Mouse (Mus musculus) embryonic stem cell, embryonic (primary cell): ENCODE measurements at regions not wholly inside any gene's neighbourhood (a gene's known extent, or its start where the extent isn't known, plus 50 kb on each side); places are given as distances from the start of the nearest gene placed in this dataset.

Experiments used
- CTCF ChIA-PET, 4 experiments: fragments of 300-600 bp in 2 of 4; fragments of 350-600 bp in 2 of 4; sonication (Branson Sonifier 250); formaldehyde crosslinking; loops; one replicate each; lab custom pipeline; 2022; ENCODE audit warnings: inconsistent platforms in 2 of 4; lab: Charles Lee
- POLR2A ChIA-PET, 4 experiments: fragments of 300-600 bp in 2 of 4; fragments of 350-600 bp in 2 of 4; sonication (Branson Sonifier 250); formaldehyde crosslinking; loops; one replicate each; lab custom pipeline; 2022; ENCODE audit warnings: antibody characterized with exemption in 4 of 4, inconsistent platforms in 1 of 4; lab: Charles Lee

GRCm38 (mm10) chr19:60408436-60408835 is 59.7 kb downstream of the Prlhr start:
- ChIA-PET POLR2A (no interaction called here), CTCF (interaction anchor here in 1 of 4 experiments (1.5 kb wide), 1 partner anchor 9 kb away, joined by 4 read pairs; no protein-coding TSS in a partner anchor)

DNA sequence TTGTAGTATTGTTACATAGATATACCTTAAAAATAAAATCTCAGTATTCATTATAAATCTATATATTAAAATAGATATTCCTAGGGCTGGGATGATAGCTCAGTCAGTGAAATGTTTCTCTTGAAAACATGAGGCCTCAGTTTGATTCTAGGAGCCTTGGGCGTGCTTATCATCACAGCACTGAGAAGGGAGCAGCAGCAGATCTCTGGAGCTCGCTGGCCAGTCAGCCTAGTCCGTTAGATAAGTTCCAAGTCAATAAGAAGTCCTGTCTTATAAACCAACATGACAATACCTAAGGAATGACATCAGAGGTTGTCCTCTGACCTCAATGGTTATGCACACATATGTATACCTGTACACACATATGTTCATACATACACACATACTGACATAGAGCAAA is 68.7 kb downstream of the Prlhr start:
- POLR2A ChIA-PET, result no interaction called here
- CTCF ChIA-PET, result no interaction called here

DNA sequence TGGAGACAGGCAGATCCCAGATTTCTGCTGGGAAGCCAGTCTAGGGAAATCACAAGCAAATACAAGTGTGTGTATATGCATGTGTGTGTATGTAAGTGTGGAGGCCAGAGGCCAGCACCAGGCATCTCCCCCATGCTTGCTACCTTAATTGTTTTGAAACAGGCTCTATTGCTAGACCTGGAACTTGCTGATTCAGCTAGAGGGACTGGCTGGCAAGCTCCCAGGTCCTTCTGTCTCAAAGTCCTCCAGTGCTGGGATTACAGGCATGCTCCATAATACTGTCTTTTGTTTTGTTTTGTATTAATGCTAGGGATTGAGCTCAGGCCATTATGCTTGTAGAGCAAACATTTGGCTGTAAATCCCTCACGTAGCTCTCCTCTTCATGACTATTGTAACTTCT is 70.4 kb downstream of the Prlhr start:
- POLR2A ChIA-PET, result interaction anchor here in 1 of 4 experiments (0.5 kb wide), 1 partner anchor 13 kb away, joined by 6 read pairs; no protein-coding TSS in a partner anchor
- CTCF ChIA-PET, result interaction anchor here in 2 of 4 experiments (0.6 to 0.7 kb wide), 2 partner anchors 87 to 331 kb away, joined by 3 to 9 read pairs; no protein-coding TSS in a partner anchor

- ChIA-PET CTCF (interaction anchor here in 1 of 4 experiments (0.6 kb wide), 1 partner anchor 657 kb away, joined by 3 read pairs; no protein-coding TSS in a partner anchor), POLR2A (interaction anchor here in 1 of 4 experiments (0.9 kb wide), 1 partner anchor 11 kb away, joined by 4 read pairs; no protein-coding TSS in a partner anchor)
Observed at GRCm38 (mm10) chr19:60396604-60397003, 71.5 kb downstream of the Prlhr start.

- ChIA-PET POLR2A (interaction anchor here in 1 of 4 experiments (1.0 kb wide), 1 partner anchor 10 kb away, joined by 4 read pairs; no protein-coding TSS in a partner anchor), CTCF (interaction anchor here in 1 of 4 experiments (1.0 kb wide), 1 partner anchor 31 kb away, joined by 3 read pairs; no protein-coding TSS in a partner anchor)
Observed at GRCm38 (mm10) chr19:60386563-60387241, 81.4 kb downstream of the Prlhr start.

DNA sequence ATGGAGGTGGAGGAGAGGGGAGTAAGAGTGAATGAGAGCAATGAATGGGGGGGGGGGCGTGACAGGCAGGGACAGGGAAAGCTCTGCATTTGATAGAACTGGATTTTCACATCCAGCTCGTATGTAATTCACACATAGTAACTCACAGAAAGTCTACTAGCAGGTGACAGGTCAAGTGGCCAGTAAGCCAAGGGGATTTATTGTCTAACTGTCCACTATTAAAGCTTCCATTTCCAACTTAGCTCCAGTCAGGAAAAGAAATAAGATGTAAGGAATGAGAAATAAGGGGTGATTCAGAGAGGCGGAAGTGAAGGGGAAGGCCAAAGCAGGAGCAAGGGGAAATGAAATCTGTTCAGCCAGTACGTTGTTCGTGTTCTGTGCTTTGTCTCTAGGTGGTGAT is 83.4 kb downstream of the Prlhr start:
- POLR2A ChIA-PET, result interaction anchor here (0.5 to 0.7 kb wide), 4 partner anchors 10 to 694 kb away, joined by 3 to 6 read pairs (median 6); no protein-coding TSS in a partner anchor
- CTCF ChIA-PET, result interaction anchor here in 1 of 4 experiments (0.6 kb wide), 1 partner anchor 65 kb away, joined by 3 read pairs; no protein-coding TSS in a partner anchor

- ChIA-PET CTCF (no interaction called here), POLR2A (no interaction called here)
Observed at GRCm38 (mm10) chr19:60382661-60383060, 85.4 kb downstream of the Prlhr start.

DNA sequence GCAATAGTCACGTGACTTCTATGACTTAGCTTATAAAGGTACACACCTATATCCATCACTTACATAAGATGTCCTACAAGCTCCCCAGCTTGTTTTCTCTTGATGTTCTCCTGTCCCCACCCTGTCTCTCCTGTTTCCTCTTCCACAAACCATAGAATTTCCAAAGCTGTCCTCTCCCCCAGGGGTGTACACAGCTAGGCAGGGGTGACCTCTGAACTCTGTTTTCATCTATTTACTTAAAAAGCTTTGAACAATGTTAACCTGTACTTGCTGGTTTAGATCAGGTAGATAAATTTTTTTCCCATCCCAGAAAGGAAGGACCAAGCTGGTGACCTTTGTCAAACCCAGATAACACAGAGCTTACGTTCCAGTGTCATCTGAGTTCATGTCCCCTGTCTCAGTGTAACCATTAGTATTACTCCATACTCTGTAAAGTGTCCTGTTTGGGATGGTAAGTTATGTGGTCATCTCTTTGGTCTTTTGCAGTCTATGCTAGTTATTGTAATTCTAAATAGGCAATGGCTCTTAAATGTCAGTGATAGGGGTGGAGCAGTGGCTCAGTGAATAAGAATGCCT is 89.0 kb downstream of the Prlhr start:
- ChIA-PET POLR2A (interaction anchor here in 1 of 4 experiments (0.7 kb wide), 1 partner anchor 1151 kb away, joined by 3 read pairs; no protein-coding TSS in a partner anchor), CTCF (interaction anchor here in 1 of 4 experiments (0.8 kb wide), 1 partner anchor 38 kb away, joined by 3 read pairs; no protein-coding TSS in a partner anchor)

- CTCF ChIA-PET, result interaction anchor here in 2 of 4 experiments (0.5 to 0.6 kb wide), 2 partner anchors 1104 to 1161 kb away, joined by 3 to 4 read pairs; partner anchors contain the start of gene Slc18a2 (in 1 of the 2)
- POLR2A ChIA-PET, result no interaction called here
Observed at GRCm38 (mm10) chr19:60363988-60364599, 104.0 kb downstream of the Prlhr start.

DNA sequence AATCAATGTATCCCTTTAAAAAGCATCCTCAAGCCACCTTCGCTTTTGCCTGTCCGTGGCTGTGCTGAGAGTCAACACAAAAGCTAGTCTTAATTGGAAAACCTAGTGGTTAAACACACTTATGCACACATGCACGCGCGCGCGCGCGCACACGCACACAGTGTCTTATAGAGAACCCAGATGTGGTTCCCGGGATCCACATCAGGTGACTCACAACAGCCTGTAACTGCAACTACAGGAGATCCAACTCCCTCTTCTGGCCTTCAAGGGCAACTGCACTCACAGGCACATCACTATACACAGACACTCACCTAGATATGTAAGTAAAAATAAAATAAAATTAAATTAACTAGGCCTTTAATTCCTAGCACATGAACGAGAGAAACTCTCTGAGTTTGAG is 118.4 kb upstream of the Fam204a start:
- ChIA-PET POLR2A (interaction anchor here in 1 of 4 experiments (0.6 to 1.0 kb wide), 2 partner anchors 11 to 855 kb away, joined by 3 read pairs; no protein-coding TSS in a partner anchor), CTCF (no interaction called here)

- POLR2A ChIA-PET, result interaction anchor here in 1 of 4 experiments (0.6 kb wide), 2 partner anchors 186 to 770 kb away, joined by 3 to 5 read pairs; no protein-coding TSS in a partner anchor
- CTCF ChIA-PET, result interaction anchor here (0.5 to 2.5 kb wide), 29 partner anchors 12 to 964 kb away, joined by 3 to 17 read pairs (median 4); no protein-coding TSS in a partner anchor
Observed at GRCm38 (mm10) chr19:60341485-60341884, 115.0 kb upstream of the Fam204a start.

DNA sequence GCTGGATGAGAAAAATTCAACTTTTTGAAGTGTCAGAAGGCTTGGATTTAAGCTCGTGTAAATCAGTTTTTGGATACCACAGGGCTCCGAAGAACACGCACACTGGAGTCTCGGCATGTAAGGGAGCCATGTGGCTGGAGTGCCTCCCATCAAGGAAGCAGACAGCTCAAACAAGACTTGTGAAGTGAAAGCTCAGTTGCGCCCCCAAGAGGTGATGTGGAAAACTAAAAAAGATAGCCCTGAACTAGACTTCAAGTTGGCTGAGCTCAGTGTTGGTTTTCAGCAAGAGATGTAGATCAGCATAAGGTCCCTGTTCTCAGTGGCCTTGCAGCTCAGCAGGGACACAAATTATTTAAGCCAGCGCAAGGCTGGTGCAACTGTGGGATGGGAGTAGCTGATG is 113.7 kb upstream of the Fam204a start:
- ChIA-PET CTCF (interaction anchor here (0.5 to 2.5 kb wide), 34 partner anchors 11 to 1100 kb away, joined by 3 to 20 read pairs (median 4); no protein-coding TSS in a partner anchor), POLR2A (interaction anchor here in 3 of 4 experiments (0.6 to 1.1 kb wide), 7 partner anchors 12 to 1276 kb away, joined by 3 to 4 read pairs (median 3); no protein-coding TSS in a partner anchor)

GRCm38 (mm10) chr19:60334521-60334920 is 108.0 kb upstream of the Fam204a start:
- CTCF ChIA-PET, result interaction anchor here in 1 of 4 experiments (0.9 kb wide), 1 partner anchor 881 kb away, joined by 3 read pairs; no protein-coding TSS in a partner anchor
- POLR2A ChIA-PET, result no interaction called here

DNA sequence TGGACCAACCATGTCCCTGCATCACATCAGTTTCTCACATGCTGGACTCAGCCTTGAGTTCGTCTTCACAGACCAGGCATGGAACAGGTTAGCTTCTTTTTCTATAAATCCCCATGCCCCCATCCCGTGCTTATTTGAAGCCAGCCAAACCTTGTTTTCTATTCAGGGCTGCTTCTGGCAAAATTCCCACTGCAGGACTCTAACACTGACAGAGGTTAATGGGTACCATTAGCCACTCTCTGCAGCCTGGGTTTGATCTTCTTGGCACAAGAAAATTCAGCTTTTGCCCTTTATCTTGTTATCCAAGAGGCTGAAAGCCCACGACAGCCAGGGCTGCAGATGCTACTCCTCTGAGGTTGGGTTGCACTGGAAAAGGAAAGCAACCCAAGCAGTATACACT is 101.8 kb upstream of the Fam204a start:
- ChIA-PET POLR2A (interaction anchor here in 1 of 4 experiments (0.7 kb wide), 1 partner anchor 12 kb away, joined by 4 read pairs; no protein-coding TSS in a partner anchor), CTCF (interaction anchor here in 1 of 4 experiments (3.1 kb wide), 1 partner anchor 12 kb away, joined by 10 read pairs; no protein-coding TSS in a partner anchor)

DNA sequence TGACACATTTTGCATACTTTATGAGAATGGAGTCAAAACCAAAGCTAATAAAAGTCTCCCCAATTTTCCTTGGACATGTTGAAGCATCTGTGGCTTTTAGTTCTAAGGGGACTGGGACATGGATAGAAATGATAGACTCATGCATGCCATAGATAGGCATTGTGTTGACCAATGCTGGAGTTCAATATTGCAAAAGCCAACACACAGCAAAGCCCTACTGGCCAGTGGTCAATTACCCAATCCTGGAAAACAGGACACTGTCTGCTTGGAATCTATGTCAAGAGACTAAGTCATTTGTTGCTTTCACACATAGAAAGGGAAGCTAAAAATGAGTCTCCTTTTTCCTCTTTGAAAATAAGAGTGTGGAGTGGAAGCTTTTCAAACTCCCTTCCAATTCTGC is 99.1 kb upstream of the Fam204a start:
- CTCF ChIA-PET, result interaction anchor here in 2 of 4 experiments (0.5 to 1.3 kb wide), 3 partner anchors 15 to 935 kb away, joined by 3 to 4 read pairs (median 4); no protein-coding TSS in a partner anchor
- POLR2A ChIA-PET, result no interaction called here

DNA sequence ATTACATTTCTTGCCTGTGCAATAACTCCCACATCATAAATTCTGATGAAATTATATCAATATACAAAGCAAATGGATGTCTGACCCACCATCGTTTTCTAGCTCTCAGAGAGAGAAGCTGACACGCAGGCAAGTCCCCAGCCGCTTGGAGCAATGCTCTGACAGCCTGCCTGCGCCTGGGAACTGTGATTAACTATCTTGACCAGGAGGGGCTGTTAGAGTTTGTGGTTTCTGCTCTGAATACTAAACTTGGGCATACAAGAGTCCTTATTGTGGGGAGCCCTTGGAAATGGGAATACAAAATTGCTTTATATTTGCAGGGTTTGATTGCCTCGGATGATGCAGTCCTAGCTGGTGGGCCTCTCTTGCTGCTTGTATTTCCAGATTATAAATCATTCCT is 98.6 kb upstream of the Fam204a start:
- ChIA-PET POLR2A (no interaction called here), CTCF (interaction anchor here in 2 of 4 experiments (0.5 to 1.3 kb wide), 3 partner anchors 15 to 934 kb away, joined by 3 to 4 read pairs (median 4); no protein-coding TSS in a partner anchor)

DNA sequence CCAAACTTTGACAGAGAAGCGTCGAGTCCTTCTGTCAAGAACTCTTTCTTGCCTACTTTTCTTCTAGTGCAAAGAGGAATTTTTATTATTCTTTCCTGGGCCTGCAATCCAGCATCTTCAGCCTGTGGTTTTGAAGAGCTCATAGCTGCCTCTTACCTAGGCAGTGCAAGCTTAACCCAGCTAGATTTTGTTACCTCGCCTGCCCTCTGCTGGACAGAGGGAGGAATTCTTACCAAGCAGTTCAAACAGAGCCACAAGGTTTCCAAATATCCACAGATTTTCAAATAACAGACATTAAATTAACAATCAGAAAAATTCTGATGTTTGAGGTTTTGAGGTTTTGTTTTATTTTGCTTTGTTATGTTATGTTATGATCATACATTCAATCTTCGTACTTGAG is 84.1 kb upstream of the Fam204a start:
- POLR2A ChIA-PET, result interaction anchor here in 2 of 4 experiments (0.6 to 0.7 kb wide), 2 partner anchors 35 to 568 kb away, joined by 3 read pairs; no protein-coding TSS in a partner anchor
- CTCF ChIA-PET, result interaction anchor here (0.5 to 1.5 kb wide), 36 partner anchors 8 to 1406 kb away, joined by 3 to 16 read pairs (median 3); no protein-coding TSS in a partner anchor

DNA sequence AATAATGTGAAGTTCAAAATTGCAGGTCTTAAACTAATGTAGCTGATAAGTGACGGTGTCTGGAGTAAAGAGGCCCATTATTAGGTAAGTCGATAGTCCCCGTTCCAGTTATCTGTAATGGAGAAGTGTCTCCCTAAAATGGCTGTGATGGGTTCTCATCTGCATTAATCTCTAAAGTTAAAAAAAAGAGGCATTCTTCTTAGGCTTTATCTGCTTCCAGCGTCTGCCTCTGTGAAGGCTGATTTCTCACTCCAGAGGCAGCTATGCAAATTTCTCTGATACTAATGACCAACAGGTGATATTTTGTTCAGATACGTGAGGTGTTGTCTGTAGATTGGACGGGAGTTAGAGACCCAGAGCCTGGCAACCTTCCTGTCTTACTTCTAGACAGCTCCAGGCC is 75.9 kb upstream of the Fam204a start:
- POLR2A ChIA-PET, result interaction anchor here in 1 of 4 experiments (0.7 kb wide), 1 partner anchor 845 kb away, joined by 4 read pairs; no protein-coding TSS in a partner anchor
- CTCF ChIA-PET, result interaction anchor here in 2 of 4 experiments (0.6 to 1.1 kb wide), 2 partner anchors 8 to 39 kb away, joined by 3 to 7 read pairs; no protein-coding TSS in a partner anchor
